Mouse (Mus musculus) olfactory bulb, adult 2 months (tissue): ENCODE measurements around the gene Gm3642. TPM values are rescaled to one million over a fixed set of nuclear protein-coding genes. Genes with fewer than 3 reads are reported as not detected.
A peak's percentile ranks its signal among the peaks of the same experiment; 100 is the strongest.
"Not testable (repeated sequence)": the region's sequence is repeated elsewhere in the genome, so short reads cannot be mapped to it uniquely, and the experiment has no call there.

Experiments used
- H3K27ac ChIP-seq: fragments of 200-500 bp; 2 replicates; pipeline ENCODE4 v1.5.1; 2012; ENCODE audit warnings: low read depth, low read length; ENCODE audit not compliant: insufficient read depth
- H3K4me1 ChIP-seq: fragments of 200-500 bp; 2 replicates; pipeline ENCODE4 v1.6.1; 2012; ENCODE audit warnings: low read length; ENCODE audit not compliant: control insufficient read depth, insufficient read depth
- H3K4me3 ChIP-seq: fragments of 200-500 bp; 2 replicates; pipeline ENCODE4 v1.5.1; 2012; ENCODE audit warnings: mild to moderate bottlenecking, low read depth, low read length, moderate library complexity; ENCODE audit not compliant: insufficient read depth
- WGBS: fragments of 180-500 bp; shearing (Covaris S2); methylation state at CpG from one replicate; pipeline ENCODE4 v1.1.7; 2018; 5-methylcytosine and 5-hydroxymethylcytosine counted together
- polyA plus RNA-seq: library from polyadenylated mRNA; stranded (reverse); fragments of >200 nt; gene quantifications from 2 replicates; pipeline ENCODE4 v1.2.4, GENCODE M21; 2012; ENCODE audit warnings: low replicate concordance; ENCODE audit not compliant: missing spikeins, insufficient read depth, insufficient read length

The Gm3642 gene
- polyA plus RNA-seq = not detected in 2 replicates

GRCm38 (mm10) chr14:6840211-6840610 is at the start of gene Gm3642:
Gene Gm3642, minus strand, starts transcription at chr14:6840311.
- no CpG with 5 or more reads among the region's 3 CpGs for WGBS
- not testable (repeated sequence) for H3K27ac ChIP-seq, H3K4me3 ChIP-seq, H3K4me1 ChIP-seq

GRCm38 (mm10) chr14:6889521-6890012 is 49.5 kb upstream of the Gm3642 start, which contains the start of gene Gm3667:
Gene Gm3667, minus strand, starts transcription at chr14:6889962.
- H3K4me3 ChIP-seq = peak within 1 kb of the TSS; percentile 49
- not testable (repeated sequence) for H3K27ac ChIP-seq, H3K4me1 ChIP-seq
- 2% methylated on average over 27 of the region's 43 CpGs for WGBS

DNA sequence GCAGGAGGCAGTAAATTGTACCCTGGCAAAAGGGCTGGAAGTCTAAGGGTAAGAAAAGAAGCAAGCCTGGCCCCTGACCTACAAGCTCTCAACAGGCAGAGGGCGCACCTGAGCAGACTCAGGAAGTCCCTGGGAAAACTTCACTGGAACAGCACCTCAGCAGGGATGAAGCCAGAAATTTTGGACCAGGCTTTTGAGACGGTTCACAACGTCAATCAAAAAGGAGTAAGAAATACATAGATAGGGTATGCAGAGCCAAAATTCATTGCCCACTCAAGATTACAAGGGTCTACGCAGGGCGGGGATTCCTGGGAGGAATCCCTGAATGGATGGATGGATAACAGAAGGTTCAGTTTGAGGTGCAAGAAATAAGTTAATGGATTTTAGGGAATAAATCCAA is 48.7 kb upstream of the Gm3642 start:
- H3K27ac ChIP-seq, H3K4me1 ChIP-seq, H3K4me3 ChIP-seq: not testable (repeated sequence)
- 4% methylated on average over 5 of the region's 5 CpGs for WGBS

DNA sequence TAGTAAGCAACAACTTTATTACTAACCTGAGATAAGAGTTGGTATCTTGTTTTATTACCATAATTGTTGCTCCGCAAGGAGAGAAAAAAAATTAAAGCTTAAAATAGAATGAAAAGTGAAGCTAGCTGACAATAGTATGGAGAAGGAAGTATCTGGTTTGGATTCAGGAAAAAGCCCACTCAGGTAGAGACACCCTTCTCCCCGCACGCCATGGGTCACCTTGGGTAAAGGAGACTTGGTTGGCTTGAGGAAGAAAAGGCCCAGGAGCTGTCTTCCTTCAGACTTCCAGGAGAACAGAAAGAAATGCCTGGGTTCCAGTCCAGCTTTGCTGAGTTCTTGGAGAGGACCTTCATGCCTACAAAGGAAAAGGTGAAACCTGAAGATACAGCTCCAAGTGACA is 16.8 kb downstream of the Gm3642 start:
- WGBS = 95% methylated on average over 3 of the region's 3 CpGs
- H3K4me1 ChIP-seq, H3K27ac ChIP-seq, H3K4me3 ChIP-seq: not testable (repeated sequence)

Other genes with a start within 250 kb of the Gm3642 start
- gene Gm3629, start 249.7 kb downstream of the Gm3642 start, polyA plus RNA-seq = not detected in 2 replicates
- gene Gm3460, start 217.9 kb downstream of the Gm3642 start, polyA plus RNA-seq = not detected in 2 replicates
- gene Gm10251, start 156.1 kb downstream of the Gm3642 start, polyA plus RNA-seq = not detected in 2 replicates
- gene Gm8050, start 120.1 kb downstream of the Gm3642 start, polyA plus RNA-seq = not detected in 2 replicates
- gene Gm3636, start 98.0 kb downstream of the Gm3642 start, polyA plus RNA-seq = not detected in 2 replicates
- not detected in 2 replicates for gene Gm8362, start 65.9 kb downstream of the Gm3642 start, polyA plus RNA-seq
- gene Gm3667, start 49.7 kb upstream of the Gm3642 start, polyA plus RNA-seq = not detected in 2 replicates
- not detected in 2 replicates for gene Gm6356, start 133.5 kb upstream of the Gm3642 start, polyA plus RNA-seq
- gene Gm10406, start 187.1 kb upstream of the Gm3642 start, polyA plus RNA-seq = not detected in 2 replicates
- gene Gm3685, start 204.7 kb upstream of the Gm3642 start, polyA plus RNA-seq = not detected in 2 replicates